Mouse (Mus musculus) left cerebral cortex, postnatal 25 days (tissue): ENCODE measurements at regions not wholly inside any gene's neighbourhood (a gene's known extent, or its start where the extent isn't known, plus 50 kb on each side); places are given as distances from the start of the nearest gene placed in this dataset.

Source experiments
- DNase-seq, 2 experiments: peaks; one replicate each; pipeline ENCODE4 v3.0.0; 2022; ENCODE audit warnings: low spot score in 2 of 2, mixed read lengths in 1 of 2
- intact Hi-C: fragments of 180-260 bp; cut with DNase I; formaldehyde crosslinking; loops from one replicate; pipeline ENCODE4 v1.15.1; 2025

DNA sequence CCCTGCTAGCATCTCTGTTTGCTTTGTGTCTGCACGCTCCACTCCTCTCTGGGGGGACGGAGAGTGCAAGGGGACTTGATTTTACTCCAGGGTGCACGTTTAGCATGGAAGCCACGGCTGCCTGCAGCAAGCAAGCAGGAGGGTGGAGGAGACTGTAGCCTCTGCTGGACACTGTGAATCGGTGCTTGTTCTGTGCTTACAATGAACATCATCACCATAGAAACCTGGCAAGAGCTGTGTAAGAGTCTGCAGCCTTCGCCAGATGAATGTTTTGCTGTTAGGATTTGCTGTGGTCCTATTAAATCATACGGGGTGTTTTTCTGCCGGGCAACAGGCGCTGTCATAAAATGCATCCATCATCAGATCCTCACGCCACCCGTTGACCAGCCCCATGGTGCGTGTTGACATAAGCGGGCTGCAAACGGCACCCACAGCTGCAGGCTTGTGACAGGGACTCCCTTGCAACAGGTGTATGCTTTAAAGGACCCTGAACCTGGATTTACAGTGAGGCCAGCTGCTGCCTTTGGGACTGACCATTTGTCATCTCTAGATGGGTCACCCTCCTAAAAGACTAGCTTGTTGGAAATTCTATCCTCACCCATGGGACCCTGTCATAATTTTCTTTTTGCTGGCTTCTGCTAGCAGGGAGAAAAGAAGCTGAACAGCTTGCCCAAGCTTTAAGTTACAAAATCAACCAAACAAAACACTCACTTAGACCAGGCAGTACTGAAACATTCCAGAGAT is 308.5 kb downstream of the Gadd45g start:
- DNase-seq: peak; percentile 58 to 65
- intact Hi-C loops: loop anchor here (2.0 kb wide), 1 partner anchor 308 kb away; the partner anchor contains the start of gene Gadd45g

- intact Hi-C loops: loop anchor here (2.0 kb wide), 1 partner anchor 309 kb away; the partner anchor contains the start of gene Gadd45g
- no peak for DNase-seq
These were observed 309.2 kb downstream of the Gadd45g start for GRCm38 (mm10) chr13:52155588-52156086.

GRCm38 (mm10) chr13:52162676-52163075 is 316.2 kb downstream of the Gadd45g start:
- intact Hi-C loops: no loop called here
- no peak for DNase-seq

DNA sequence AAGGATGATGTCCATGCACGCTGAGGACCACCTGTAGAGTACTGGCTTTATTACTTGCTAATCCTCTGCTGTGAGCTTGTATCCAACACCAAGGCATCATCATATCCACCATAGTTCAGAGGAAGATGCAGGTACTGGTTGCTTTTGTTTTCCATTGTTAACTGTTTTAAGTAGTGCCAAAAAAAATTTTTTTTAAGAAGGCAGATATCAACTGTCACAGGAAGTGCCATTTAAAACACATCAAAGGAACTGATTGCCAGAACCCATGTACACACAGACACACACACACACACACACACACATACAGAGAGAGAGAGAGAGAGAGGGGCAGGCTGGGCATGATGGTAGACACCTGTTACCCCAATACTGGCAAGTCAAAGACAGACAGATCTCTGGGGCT is 319.1 kb downstream of the Gadd45g start:
- DNase-seq: no peak
- intact Hi-C loops: no loop called here

DNA sequence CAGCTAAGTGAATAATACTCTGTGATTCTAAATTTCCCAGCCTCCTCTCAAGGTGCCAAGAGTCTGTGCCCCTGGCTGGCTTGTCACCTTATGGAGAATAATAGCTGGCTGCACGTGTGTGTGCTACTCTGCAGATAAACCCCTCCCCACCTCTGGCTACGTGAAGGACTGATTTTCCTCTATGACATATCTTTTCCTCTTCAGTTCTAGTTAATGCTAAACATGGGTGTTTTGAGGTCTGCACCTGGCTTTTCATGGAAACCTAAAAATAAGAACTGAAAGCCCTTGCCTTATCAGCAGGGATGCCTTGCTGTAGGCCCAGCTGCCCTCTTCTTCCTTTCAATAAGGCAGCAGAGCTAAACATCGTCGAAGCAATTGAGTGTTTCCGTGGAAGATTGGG is 321.5 kb downstream of the Gadd45g start:
- intact Hi-C loops: no loop called here
- no peak for DNase-seq

GRCm38 (mm10) chr13:52172706-52173346 is 326.3 kb downstream of the Gadd45g start:
- intact Hi-C loops: no loop called here
- DNase-seq: no peak

DNA sequence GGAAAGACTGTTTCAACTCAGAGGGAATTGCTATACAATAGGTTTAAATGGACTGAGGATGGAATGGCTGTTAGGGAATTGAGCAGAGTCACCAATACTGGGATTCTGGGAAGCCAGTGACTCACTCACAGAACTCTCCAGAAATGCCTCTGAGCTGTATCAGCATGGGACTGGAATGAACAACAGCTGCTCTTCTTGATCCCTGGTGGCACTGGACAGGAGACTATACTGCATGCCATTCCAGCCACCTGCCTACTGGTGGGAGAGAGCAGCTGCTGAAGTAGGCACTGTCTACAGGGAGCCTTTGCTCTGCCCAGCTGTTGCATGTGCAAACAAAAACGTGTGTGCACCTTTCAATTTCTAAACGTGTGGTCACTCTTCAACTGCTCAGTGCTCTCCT is 329.2 kb downstream of the Gadd45g start:
- intact Hi-C loops: no loop called here
- no peak for DNase-seq

DNA sequence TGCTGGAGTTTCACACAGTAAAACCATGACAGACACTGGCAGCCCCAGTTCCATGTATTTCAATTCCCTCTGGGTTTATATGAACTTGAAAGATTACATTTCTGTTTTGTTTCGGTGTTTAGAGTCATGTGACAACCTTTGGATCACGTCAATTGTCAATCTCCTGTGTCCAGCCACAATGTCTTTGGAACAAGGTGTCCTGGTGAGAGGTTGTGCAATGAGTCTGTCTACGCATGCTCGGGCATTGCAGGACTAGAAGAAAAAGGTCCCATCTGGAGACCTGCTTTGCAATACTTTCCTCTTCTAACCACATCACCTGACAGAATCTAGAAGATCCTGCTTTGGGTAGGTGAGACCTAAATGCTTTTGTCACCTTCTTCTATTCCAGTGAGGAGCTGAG is 333.5 kb downstream of the Gadd45g start:
- no peak for DNase-seq
- intact Hi-C loops: no loop called here

DNA sequence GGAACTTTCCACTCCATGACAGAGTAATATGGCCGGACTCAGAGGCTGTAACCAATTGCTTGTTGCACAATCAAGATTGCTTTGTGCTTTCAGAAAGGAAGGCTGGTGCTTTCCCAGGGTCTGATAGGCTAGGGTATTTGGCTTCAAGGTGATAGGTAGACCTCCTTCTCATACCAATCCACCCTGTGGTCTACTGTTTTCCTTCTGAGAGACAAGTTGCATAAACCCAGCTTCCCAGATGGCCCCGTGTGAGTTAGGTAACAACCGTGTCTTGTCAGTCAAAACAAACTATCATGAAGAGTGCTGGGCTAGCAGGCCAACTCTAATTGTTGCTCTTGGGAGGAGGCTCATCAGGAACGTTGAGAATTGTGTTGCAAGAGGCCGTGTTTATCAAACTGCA is 337.2 kb downstream of the Gadd45g start:
- intact Hi-C loops: no loop called here
- no peak for DNase-seq

GRCm38 (mm10) chr13:52185574-52185973 is 339.1 kb downstream of the Gadd45g start:
- intact Hi-C loops: no loop called here
- DNase-seq: no peak

DNA sequence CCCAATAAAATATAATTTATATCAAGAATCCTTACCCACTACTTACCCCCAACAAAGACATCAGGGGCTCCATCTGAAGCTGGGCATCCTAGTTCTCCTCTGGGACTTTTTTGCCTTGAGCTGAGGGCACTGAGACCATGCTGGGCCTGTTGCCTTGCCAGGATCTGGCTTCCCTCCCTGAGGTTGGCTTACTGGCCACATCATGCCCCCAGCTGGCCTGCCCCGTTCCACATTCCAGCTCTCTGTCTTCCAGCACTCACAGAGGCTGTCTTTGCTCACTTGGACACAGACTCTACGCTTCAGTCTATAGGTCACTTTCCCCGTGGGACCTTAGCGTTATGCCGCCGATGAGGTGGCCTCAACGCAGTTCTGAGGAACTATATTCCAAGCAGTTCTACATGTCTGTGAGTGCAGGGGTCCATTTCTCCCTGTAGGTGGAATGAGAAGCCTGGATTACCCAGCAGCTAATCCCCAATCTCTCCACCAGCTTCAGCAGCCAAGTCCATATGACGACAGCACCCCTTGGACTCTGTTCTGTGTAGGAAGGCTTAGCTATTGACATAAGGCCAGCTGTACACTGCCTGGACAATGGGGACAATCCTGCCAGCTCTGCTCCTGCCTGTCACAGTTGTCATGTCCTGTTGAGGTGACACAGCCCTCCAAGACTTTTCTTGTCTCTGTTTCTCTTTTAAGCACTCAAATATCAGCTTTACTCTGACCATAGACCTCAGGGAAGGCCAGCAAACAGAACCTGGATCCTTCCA is 341.5 kb downstream of the Gadd45g start:
- intact Hi-C loops: no loop called here
- no peak for DNase-seq

DNA sequence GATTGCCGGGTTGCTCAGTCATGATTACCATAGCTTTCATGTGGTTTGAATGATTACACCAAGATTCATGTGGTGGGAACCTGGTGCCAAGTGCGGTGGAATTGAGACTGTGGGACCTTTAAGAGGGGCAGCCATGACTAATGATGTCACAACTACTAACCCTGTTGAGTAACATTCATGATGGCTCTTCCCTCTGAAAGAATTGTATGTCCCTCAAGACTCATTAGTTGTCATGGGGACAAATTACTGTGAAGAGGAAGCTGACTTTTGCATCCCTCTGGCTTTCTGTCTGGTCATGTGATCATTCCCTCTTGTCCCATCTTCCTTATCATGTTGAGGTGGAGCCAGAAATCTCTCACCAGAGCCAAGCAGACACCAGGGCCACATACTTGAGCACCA is 342.1 kb downstream of the Gadd45g start:
- DNase-seq: no peak
- intact Hi-C loops: no loop called here

- intact Hi-C loops: no loop called here
- no peak for DNase-seq
These were observed 341.6 kb downstream of the Diras2 start for GRCm38 (mm10) chr13:52189382-52189923.

GRCm38 (mm10) chr13:52190256-52190655 is 340.8 kb downstream of the Diras2 start:
- no peak for DNase-seq
- intact Hi-C loops: no loop called here

GRCm38 (mm10) chr13:52190848-52191590 is 340.1 kb downstream of the Diras2 start:
- no peak for DNase-seq
- intact Hi-C loops: no loop called here

GRCm38 (mm10) chr13:52196917-52197316 is 334.2 kb downstream of the Diras2 start:
- no peak for DNase-seq
- intact Hi-C loops: no loop called here

- DNase-seq: no peak
- intact Hi-C loops: no loop called here
These were observed 332.3 kb downstream of the Diras2 start for GRCm38 (mm10) chr13:52198649-52199348.

- no peak for DNase-seq
- intact Hi-C loops: no loop called here
These were observed 328.7 kb downstream of the Diras2 start for GRCm38 (mm10) chr13:52202372-52202771.

GRCm38 (mm10) chr13:52205951-52206350 is 325.1 kb downstream of the Diras2 start:
- intact Hi-C loops: no loop called here
- DNase-seq: no peak
